Mouse (Mus musculus): ENCODE results near the gene Slc24a3.

- TF ChIP-seq POLR2A (IDR thresholded peaks at IDR 0.05; ENCODE audit: insufficient read depth, low read depth, low read length) (no peak), CTCF (IDR thresholded peaks at IDR 0.05; ENCODE audit: insufficient read depth, low read depth, low read length) (no peak)
Measured at GRCm38 (mm10) chr2:145333466-145333865, 165.9 kb downstream of the Slc24a3 start.
